Mouse (Mus musculus) thymus, postnatal 0 days (tissue): ENCODE results near the gene Fgr. TPM values are rescaled to one million over a fixed set of nuclear protein-coding genes. Genes with fewer than 3 reads are reported as not detected.

Experiments
- DNase-seq: peaks from one replicate; pipeline ENCODE4 v3.0.0-alpha.2; 2015; ENCODE audit warnings: low spot score
- polyA plus RNA-seq: library from polyadenylated mRNA; unstranded; fragments of >200 nt; fragmentation: Nextera tagmentation; extraction: Ambion mirVana; gene quantifications from 2 replicates; pipeline ENCODE4 v1.2.1, GENCODE M21; 2015

The Fgr gene
- polyA plus RNA-seq, 1 experiment from 2014 or later = 6.0 TPM

GRCm38 (mm10) chr4:133050837-133051549 is 77.1 kb downstream of the Fgr start:
- DNase-seq = peak; percentile 48

GRCm38 (mm10) chr4:133051550-133051865 is 77.6 kb downstream of the Fgr start:
- DNase-seq = no peak

Other genes starting within 250 kb of the Fgr start
- 3.0 and 3.1 TPM in 2 replicates for gene Xkr8, start 241.5 kb upstream of the Fgr start, polyA plus RNA-seq
- gene Smpdl3b, start 216.8 kb upstream of the Fgr start, polyA plus RNA-seq = 0.59 and 0.75 TPM in 2 replicates
- gene Rpa2, start 205.8 kb upstream of the Fgr start, polyA plus RNA-seq = 129 and 139 TPM in 2 replicates
- 2.7 and 2.9 TPM in 2 replicates for gene Themis2, start 177.7 kb upstream of the Fgr start, polyA plus RNA-seq
- gene Ppp1r8, start 130.9 kb upstream of the Fgr start, polyA plus RNA-seq = 50.4 and 51.0 TPM in 2 replicates
- gene Stx12, start 89.6 kb upstream of the Fgr start, polyA plus RNA-seq = 36.0 and 37.2 TPM in 2 replicates
- gene Fam76a, start 51.5 kb upstream of the Fgr start, polyA plus RNA-seq = 45.4 and 52.4 TPM in 2 replicates
- gene Ahdc1, start 37.2 kb downstream of the Fgr start, polyA plus RNA-seq = 5.3 and 8.0 TPM in 2 replicates
- gene Wasf2, start 156.4 kb downstream of the Fgr start, polyA plus RNA-seq = 140 and 190 TPM in 2 replicates
- 0.86 and 1.1 TPM in 2 replicates for gene Cd164l2, start 238.0 kb downstream of the Fgr start, polyA plus RNA-seq
- not detected in 2 replicates for gene Gpr3, start 238.4 kb downstream of the Fgr start, polyA plus RNA-seq